Mouse (Mus musculus) cortical plate, adult 2 months (tissue): ENCODE measurements around the gene Man1a.

Experiments used
- CTCF ChIP-seq: fragments of 200-500 bp; IDR thresholded peaks from 2 replicates; pipeline ENCODE4 v1.5.1; 2011; ENCODE audit warnings: mild to moderate bottlenecking, control low read depth, low read length; ENCODE audit not compliant: insufficient read depth; ENCODE audit errors: extremely low read depth
- POLR2A ChIP-seq: fragments of 200-500 bp; IDR thresholded peaks from 2 replicates; pipeline ENCODE4 v1.6.1; 2011; ENCODE audit warnings: mild to moderate bottlenecking, low read length, control low read depth; ENCODE audit not compliant: insufficient read depth; ENCODE audit errors: extremely low read depth

- TF ChIP-seq CTCF (no peak), POLR2A (no peak)
These were observed 116.7 kb downstream of the Man1a start for GRCm38 (mm10) chr10:53959759-53960158.
